Mouse (Mus musculus) embryonic fibroblast, embryonic 13.5 days (primary cell): ENCODE results near the gene Cry2.

Experiments
- CTCF ChIP-seq: IDR thresholded peaks from 2 replicates; pipeline ENCODE4 v1.5.1; 2011; ENCODE audit warnings: mild to moderate bottlenecking, control low read depth, low read length, moderate library complexity, borderline replicate concordance; ENCODE audit not compliant: insufficient read depth
- POLR2A ChIP-seq: IDR thresholded peaks from 2 replicates; pipeline ENCODE4 v1.6.1; 2011; ENCODE audit warnings: low read depth, mild to moderate bottlenecking, control low read depth, low read length, moderate library complexity

DNA sequence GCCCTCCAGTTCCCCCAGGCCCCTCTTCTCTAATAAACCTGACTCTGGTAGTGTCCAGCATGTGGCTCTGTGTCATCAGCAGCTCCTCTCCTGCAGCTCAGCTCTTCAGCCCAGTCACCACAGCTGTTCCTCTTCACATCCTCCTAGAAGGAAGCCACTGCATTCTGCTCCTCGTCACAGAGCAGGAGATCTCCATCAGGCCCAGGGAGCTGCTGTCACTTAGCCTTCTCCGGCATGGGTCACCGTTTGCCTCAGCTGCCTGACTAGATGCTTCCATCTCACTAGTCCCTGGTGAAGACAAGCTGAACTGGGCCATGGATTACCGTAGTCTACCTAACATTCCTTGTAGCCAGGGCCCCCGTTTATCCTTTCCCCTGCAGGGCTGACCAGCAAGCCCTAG lies 52.7 kb downstream of the Cry2 start:
- TF ChIP-seq CTCF (no peak), POLR2A (no peak)
